Mouse (Mus musculus) embryo, embryonic 11 days (tissue): Measurements from ENCODE around the gene Hist1h1d.

Source experiments
- DNase-seq: peaks from one replicate; pipeline ENCODE4 v3.0.0-alpha.2; 2015

Hist1h1d gene

DNA sequence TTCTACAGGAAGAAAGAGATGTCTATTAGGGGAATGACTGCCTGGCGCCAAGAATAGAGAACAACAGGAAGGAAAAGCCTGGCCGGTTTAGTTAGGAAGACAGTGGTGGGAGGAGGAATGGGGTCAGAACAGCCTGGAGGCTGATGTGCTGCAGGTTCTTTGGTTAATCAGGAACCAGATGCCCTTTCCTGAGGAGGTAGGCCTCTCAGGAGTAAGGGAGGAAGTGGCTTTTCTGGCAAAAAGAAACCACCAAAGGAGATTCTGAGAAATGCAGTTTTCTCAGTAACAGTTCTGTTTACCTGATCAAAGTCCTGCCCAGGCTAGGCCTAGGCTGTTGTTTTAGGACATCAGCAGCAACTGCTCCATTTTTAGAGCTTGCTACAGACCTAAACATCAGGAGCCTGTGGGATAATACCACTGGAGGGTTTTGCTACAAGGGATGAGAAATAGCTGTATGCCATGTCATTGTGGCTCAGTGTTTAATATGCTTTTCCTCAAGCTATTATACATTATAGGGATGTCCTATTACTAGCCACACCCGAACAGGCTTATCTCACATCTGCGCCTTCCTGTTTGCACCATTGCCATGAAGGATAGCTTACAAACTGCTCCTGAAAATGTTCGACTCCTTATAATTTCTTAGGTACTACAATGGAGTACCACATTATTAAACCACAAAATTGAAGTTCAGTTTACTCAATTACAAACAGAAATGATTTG lies 40.1 kb downstream of the Hist1h1d start:
- no peak for DNase-seq

DNA sequence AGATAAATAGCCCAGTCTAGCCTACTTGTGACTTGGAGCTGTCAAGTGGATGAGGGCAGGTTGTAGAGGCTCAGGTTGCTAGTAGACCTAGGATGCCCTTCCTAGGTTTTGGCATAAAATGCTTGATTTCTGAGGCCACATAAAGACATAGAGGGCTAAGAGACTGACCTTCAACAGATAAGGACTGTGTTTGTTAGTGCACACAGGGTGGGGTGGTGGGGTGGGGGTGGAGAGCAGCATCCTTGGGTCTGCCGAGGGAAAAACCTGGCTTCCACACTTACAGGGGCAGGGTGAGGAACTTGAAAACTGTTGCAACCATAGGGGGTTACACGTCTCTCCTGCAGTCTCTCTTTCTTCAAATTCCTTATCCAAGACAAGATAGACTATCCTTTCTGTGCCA lies 42.1 kb downstream of the Hist1h1d start:
- DNase-seq = no peak

GRCm38 (mm10) chr13:23595622-23596372 lies 42.7 kb downstream of the Hist1h1d start:
- DNase-seq = no peak

- peak; percentile 83 for DNase-seq
These were observed 44.9 kb downstream of the Hist1h1d start for GRCm38 (mm10) chr13:23597957-23598356.

- no peak for DNase-seq
These were observed 50.2 kb downstream of the Hist1h1d start for GRCm38 (mm10) chr13:23603182-23603699.

- no peak for DNase-seq
These were observed 51.4 kb downstream of the Hist1h1d start for GRCm38 (mm10) chr13:23604452-23604851.

GRCm38 (mm10) chr13:23605052-23605451 lies 52.0 kb downstream of the Hist1h1d start:
- DNase-seq = no peak

GRCm38 (mm10) chr13:23609209-23609608 lies 56.1 kb downstream of the Hist1h1d start:
- no peak for DNase-seq

- DNase-seq = no peak
These were observed 56.8 kb downstream of the Hist1h1d start for GRCm38 (mm10) chr13:23609844-23610243.
